ENCODE assay signal across 8 mouse cellular contexts in genomic region chr5:123138230-123138911, GRCm38 (mm10). TPM values are rescaled to one million over a fixed set of nuclear protein-coding genes. Genes with fewer than 3 reads are reported as not detected.
DNase-seq lines count a peak whose midpoint lies in the region; ATAC-seq and TF ChIP-seq lines count a peak whose summit lies in the region.
"Had no signal": no experiment of that assay in that cellular context is flagged by ENCODE, and none has a peak within 500 bp of the region (broad histone marks: within the 10 kb centered on the region; RNA-seq: fewer than 3 reads in every experiment).

No protein-coding gene starts in this region.

- TF ChIP-seq RAD21 in MEL (IDR thresholded peaks at IDR 0.05; ENCODE audit: low read depth, low read length) = no peak

- ATAC-seq in forebrain, postnatal 0 days = peak; percentile 7
- ATAC-seq in hindbrain, embryonic 12.5 days (ENCODE audit: low FRiP score) = peak; percentile 32

- peak overlapping the region; percentile 97 for H3K4me2 ChIP-seq in forebrain, postnatal 0 days (ENCODE audit: low read depth)
- H3K4me2 ChIP-seq in hindbrain, embryonic 12.5 days (replicated peaks) = peak overlapping the region; percentile 100

- TF ChIP-seq EP300 in MEL (IDR thresholded peaks at IDR 0.05; ENCODE audit: low read depth in 1 of 2, low read length in 2 of 2) = peak in 1 of 2 experiments; percentile 69; a peak in 3 of 4 replicates

- H3K27ac ChIP-seq in MEL (ENCODE audit: control insufficient read depth, low read depth, low read length) = peak overlapping the region; percentile 100
- H3K27ac ChIP-seq in bone marrow, adult 2 months (ENCODE audit: control insufficient read depth, insufficient read depth, low read depth, low read length, poor library complexity) = peak overlapping the region; percentile 99
- peak overlapping the region; percentile 100 for H3K27ac ChIP-seq in forebrain, postnatal 0 days (ENCODE audit: low read depth, low read length)
- H3K27ac ChIP-seq in hindbrain, embryonic 12.5 days = peak overlapping the region; percentile 100

- no peak; a peak in 1 of 4 replicates for TF ChIP-seq POLR2A in MEL (IDR thresholded peaks at IDR 0.05; ENCODE audit: control insufficient read depth in 1 of 2, insufficient read depth in 1 of 2, low read depth in 1 of 2, low read length in 2 of 2, poor library complexity in 1 of 2)
- TF ChIP-seq POLR2A in bone marrow, adult 2 months (IDR thresholded peaks at IDR 0.05; ENCODE audit: borderline replicate concordance, control insufficient read depth, low read depth, low read length) = peak; percentile 49; the same call in 1 of the 2 replicates

- H3K9me3 ChIP-seq in MEL (replicated peaks; ENCODE audit: insufficient read depth, low read length) = no peaks in the 10 kb centered on the region
- H3K9me3 ChIP-seq in forebrain, postnatal 0 days (ENCODE audit: low read length) = no peaks in the 10 kb centered on the region
- no peaks in the 10 kb centered on the region for H3K9me3 ChIP-seq in hindbrain, embryonic 12.5 days (replicated peaks)

- DNase-seq in MEL (ENCODE audit: low read depth, low spot score) (peak; percentile 93), liver (peak; percentile 89)
- DNase-seq in forebrain, postnatal 0 days = peak; percentile 74
- DNase-seq in naive thymus-derived CD4-positive, alpha-beta T cell, adult 2 months (ENCODE audit: low read depth) = peak; percentile 56
- DNase-seq in thymus, postnatal 36 days = peak; percentile 57 to 66

- H3K27me3 ChIP-seq in MEL (ENCODE audit: control insufficient read depth in 1 of 2, insufficient read depth in 2 of 2, low read length in 2 of 2) = no peaks in the 10 kb centered on the region
- no peaks in the 10 kb centered on the region for H3K27me3 ChIP-seq in forebrain, postnatal 0 days (ENCODE audit: insufficient read depth, low read length)
- H3K27me3 ChIP-seq in hindbrain, embryonic 12.5 days = no peaks in the 10 kb centered on the region

- H3K4me1 ChIP-seq in MEL (ENCODE audit: control insufficient read depth in 1 of 2, insufficient read depth in 2 of 2, low read length in 2 of 2) = peaks cover 3 to 27% of the 10 kb centered on the region in 2 experiments; a peak in 3 of 4 replicates
- no peaks in the 10 kb centered on the region; the same call in 1 of the 2 replicates for H3K4me1 ChIP-seq in bone marrow, adult 2 months (ENCODE audit: control insufficient read depth, insufficient read depth, low read length)
- H3K4me1 ChIP-seq in forebrain, postnatal 0 days (ENCODE audit: insufficient read depth) = peaks cover 18% of the 10 kb centered on the region
- H3K4me1 ChIP-seq in hindbrain, embryonic 12.5 days = peaks cover 49% of the 10 kb centered on the region

- H3K4me3 ChIP-seq in MEL (ENCODE audit: control insufficient read depth in 1 of 2, insufficient read depth in 1 of 2, low read depth in 2 of 2, low read length in 2 of 2) = peak overlapping the region; percentile 78 to 81
- H3K4me3 ChIP-seq in bone marrow, adult 2 months (replicated peaks; ENCODE audit: control insufficient read depth, low read depth, low read length) = peak overlapping the region; percentile 77
- H3K4me3 ChIP-seq in forebrain, postnatal 0 days (ENCODE audit: low read depth, low read length) = peak overlapping the region; percentile 85
- peak overlapping the region; percentile 98 for H3K4me3 ChIP-seq in hindbrain, embryonic 12.5 days

- H3K79me2 ChIP-seq in MEL (ENCODE audit: control insufficient read depth, insufficient read depth, low read length, poor library complexity) = peaks cover 59% of the 10 kb centered on the region

- 1% methylated on average over 40 of the region's 40 CpGs for WGBS in bone marrow, adult 2 months
- under 1% methylated on average over 40 of the region's 40 CpGs for WGBS in forebrain, postnatal 0 days
- WGBS in hindbrain, embryonic 12.5 days = under 1% methylated on average over 38 of the region's 40 CpGs

- TF ChIP-seq CTCF in MEL (IDR thresholded peaks at IDR 0.05 in 2 of 3, conservative IDR thresholded peaks at IDR 0.05 in 1 of 3; ENCODE audit: control insufficient read depth in 1 of 3, insufficient read depth in 1 of 3, low read depth in 2 of 3, low read length in 3 of 3, poor library complexity in 1 of 3, severe bottlenecking in 1 of 3) = no peak
- no peak for TF ChIP-seq CTCF in bone marrow, adult 2 months (IDR thresholded peaks at IDR 0.05; ENCODE audit: control insufficient read depth, insufficient read depth, low read length)
- 0 out of 2 replicates have a peak, but pooled peaks have one; percentile 22 for TF ChIP-seq CTCF in forebrain, postnatal 0 days (IDR thresholded peaks at IDR 0.05; ENCODE audit: low read depth)

- peaks cover 0 to 26% of the 10 kb centered on the region in 2 experiments; a peak in 2 of 4 replicates for H3K36me3 ChIP-seq in MEL (ENCODE audit: control insufficient read depth in 1 of 2, insufficient read depth in 2 of 2, low read length in 2 of 2)
- no peaks in the 10 kb centered on the region for H3K36me3 ChIP-seq in forebrain, postnatal 0 days (ENCODE audit: insufficient read depth)
- peaks cover 15% of the 10 kb centered on the region; the same call in 1 of the 2 replicates for H3K36me3 ChIP-seq in hindbrain, embryonic 12.5 days

- peak overlapping the region; percentile 98 for H3K9ac ChIP-seq in MEL (ENCODE audit: control insufficient read depth, low read depth, low read length, poor library complexity, severe bottlenecking)
- H3K9ac ChIP-seq in forebrain, postnatal 0 days = peak overlapping the region; percentile 100
- H3K9ac ChIP-seq in hindbrain, embryonic 12.5 days = peak overlapping the region; percentile 100

TF ChIP-seq in MEL, 35 proteins besides CTCF, POLR2A, EP300 and RAD21 (continues in another document):
- TF ChIP-seq USF2 (IDR thresholded peaks at IDR 0.05; ENCODE audit: borderline replicate concordance in 1 of 2, insufficient read depth in 1 of 2, low read depth in 1 of 2, low read length in 2 of 2) (no peak), MEF2A (IDR thresholded peaks at IDR 0.05; ENCODE audit: extremely low read depth, insufficient replicate concordance, low read depth, low read length, poor library complexity, severe bottlenecking) (peak; percentile 8; the same call in 1 of the 2 replicates), SMC3 (IDR thresholded peaks at IDR 0.05; ENCODE audit: low read depth, low read length) (no peak), NRF1 (IDR thresholded peaks at IDR 0.05; ENCODE audit: insufficient read depth, low read depth, low read length, poor library complexity, severe bottlenecking) (no peak), RCOR1 (IDR thresholded peaks at IDR 0.05; ENCODE audit: low read depth, low read length) (peak; percentile 25; the same call in 1 of the 2 replicates), TCF12 (IDR thresholded peaks at IDR 0.05; ENCODE audit: low read depth, low read length) (0 out of 2 replicates have a peak, but pooled peaks have one; percentile 21), POLR2AphosphoS2 (IDR thresholded peaks at IDR 0.05; ENCODE audit: low read length) (no peak; the same call in none of the 2 replicates), TAL1 (IDR thresholded peaks at IDR 0.05; ENCODE audit: low read length) (no peak), ZNF384 (IDR thresholded peaks at IDR 0.05; ENCODE audit: low read depth, low read length) (no peak), UBTF (IDR thresholded peaks at IDR 0.05; ENCODE audit: borderline replicate concordance, insufficient read depth, low read depth, low read length) (no peak), HCFC1 (IDR thresholded peaks at IDR 0.05; ENCODE audit: low read depth, low read length) (peak; percentile 57; the same call in 1 of the 2 replicates), USF1 (IDR thresholded peaks at IDR 0.05; ENCODE audit: low read depth, low read length) (no peak), ETS1 (IDR thresholded peaks at IDR 0.05; ENCODE audit: low read depth, low read length) (peak; percentile 83), E2F4 (IDR thresholded peaks at IDR 0.05; ENCODE audit: borderline replicate concordance, low read depth, low read length) (no peak)

RNA-seq across cellular contexts. Expression of gene Setd1b, which starts 3.6 kb away (rescaled TPM):
- 3.0 and 4.1 TPM in 2 replicates for total RNA-seq in MEL (2012; rRNA removed)
- 10 to 100 TPM in 1 of 2 experiments, not detected in 1; 23.5 TPM for polyA plus RNA-seq in MEL (2012; ENCODE audit: insufficient read depth in 1 of 2, insufficient read length in 2 of 2, low read depth in 1 of 2, low replicate concordance in 2 of 2, missing spikeins in 1 of 2)
- polyA plus RNA-seq in bone marrow, adult 2 months (2011; ENCODE audit: insufficient read depth, insufficient read length, low replicate concordance, missing spikeins) = 27.7 and 34.2 TPM in 2 replicates
- 3.9 and 5.6 TPM in 2 replicates for total RNA-seq in forebrain, postnatal 0 days (2014; rRNA removed)
- 5.1 and 7.6 TPM in 2 replicates for polyA plus RNA-seq in forebrain, postnatal 0 days (2015; fragmentation: Nextera tagmentation; extraction: Ambion mirVana)
- 13.8 and 14.3 TPM in 2 replicates for polyA plus RNA-seq in hindbrain, embryonic 12.5 days (2016; fragmentation: Nextera tagmentation; extraction: Ambion mirVana)

RNA-seq across cellular contexts. Expression of gene Rhof, which starts 5.9 kb away (rescaled TPM):
- total RNA-seq in MEL (2012; rRNA removed) = 2.5 and 4.1 TPM in 2 replicates
- polyA plus RNA-seq in MEL (2012; ENCODE audit: insufficient read depth in 1 of 2, insufficient read length in 2 of 2, low read depth in 1 of 2, low replicate concordance in 2 of 2, missing spikeins in 1 of 2) = 10 to 100 TPM in 1 of 2 experiments, not detected in 1; 10.4 TPM
- 4.0 and 7.2 TPM in 2 replicates for polyA plus RNA-seq in bone marrow, adult 2 months (2011; ENCODE audit: insufficient read depth, insufficient read length, low replicate concordance, missing spikeins)
- total RNA-seq in forebrain, postnatal 0 days (2014; rRNA removed) = 25.3 and 27.0 TPM in 2 replicates
- polyA plus RNA-seq in forebrain, postnatal 0 days (2015; fragmentation: Nextera tagmentation; extraction: Ambion mirVana) = 36.9 and 38.7 TPM in 2 replicates
- polyA plus RNA-seq in hindbrain, embryonic 12.5 days (2016; fragmentation: Nextera tagmentation; extraction: Ambion mirVana) = 2.6 and 2.8 TPM in 2 replicates

RNA-seq across cellular contexts. Expression of gene Psmd9, which starts 30.8 kb away (rescaled TPM):
- 28.4 and 32.0 TPM in 2 replicates for total RNA-seq in MEL (2012; rRNA removed)
- 10 to 100 TPM in 1 of 2 experiments, not detected in 1; 54.6 TPM for polyA plus RNA-seq in MEL (2012; ENCODE audit: insufficient read depth in 1 of 2, insufficient read length in 2 of 2, low read depth in 1 of 2, low replicate concordance in 2 of 2, missing spikeins in 1 of 2)
- polyA plus RNA-seq in bone marrow, adult 2 months (2011; ENCODE audit: insufficient read depth, insufficient read length, low replicate concordance, missing spikeins) = 70.7 and 83.3 TPM in 2 replicates
- 37.4 and 39.5 TPM in 2 replicates for total RNA-seq in forebrain, postnatal 0 days (2014; rRNA removed)
- 72.3 and 79.4 TPM in 2 replicates for polyA plus RNA-seq in forebrain, postnatal 0 days (2015; fragmentation: Nextera tagmentation; extraction: Ambion mirVana)
- 70.2 and 74.6 TPM in 2 replicates for polyA plus RNA-seq in hindbrain, embryonic 12.5 days (2016; fragmentation: Nextera tagmentation; extraction: Ambion mirVana)

RNA-seq across cellular contexts. Expression of gene Hpd, which starts 44.2 kb away (rescaled TPM):
- not detected in 2 replicates for total RNA-seq in MEL (2012; rRNA removed)
- not detected for polyA plus RNA-seq in MEL (2012; ENCODE audit: insufficient read depth in 1 of 2, insufficient read length in 2 of 2, low read depth in 1 of 2, low replicate concordance in 2 of 2, missing spikeins in 1 of 2)
- 3.2 and 21.0 TPM in 2 replicates for polyA plus RNA-seq in bone marrow, adult 2 months (2011; ENCODE audit: insufficient read depth, insufficient read length, low replicate concordance, missing spikeins)
- total RNA-seq in forebrain, postnatal 0 days (2014; rRNA removed) = not detected in 2 replicates
- polyA plus RNA-seq in forebrain, postnatal 0 days (2015; fragmentation: Nextera tagmentation; extraction: Ambion mirVana) = not detected in 2 replicates
- not detected in 2 replicates for polyA plus RNA-seq in hindbrain, embryonic 12.5 days (2016; fragmentation: Nextera tagmentation; extraction: Ambion mirVana)
- total RNA-seq: left cerebral cortex, postnatal 10 days had no signal

Comparison
In these comparisons a context has a peak if more than half of its experiments do, and no peak if none do; other contexts are left out.
1. Peak in every context shown above with its lines: DNase-seq, ATAC-seq, H3K4me3 ChIP-seq and H3K27ac ChIP-seq.